Comparison of ENCODE assay signal across 8 mouse cellular contexts in the genomic region with DNA sequence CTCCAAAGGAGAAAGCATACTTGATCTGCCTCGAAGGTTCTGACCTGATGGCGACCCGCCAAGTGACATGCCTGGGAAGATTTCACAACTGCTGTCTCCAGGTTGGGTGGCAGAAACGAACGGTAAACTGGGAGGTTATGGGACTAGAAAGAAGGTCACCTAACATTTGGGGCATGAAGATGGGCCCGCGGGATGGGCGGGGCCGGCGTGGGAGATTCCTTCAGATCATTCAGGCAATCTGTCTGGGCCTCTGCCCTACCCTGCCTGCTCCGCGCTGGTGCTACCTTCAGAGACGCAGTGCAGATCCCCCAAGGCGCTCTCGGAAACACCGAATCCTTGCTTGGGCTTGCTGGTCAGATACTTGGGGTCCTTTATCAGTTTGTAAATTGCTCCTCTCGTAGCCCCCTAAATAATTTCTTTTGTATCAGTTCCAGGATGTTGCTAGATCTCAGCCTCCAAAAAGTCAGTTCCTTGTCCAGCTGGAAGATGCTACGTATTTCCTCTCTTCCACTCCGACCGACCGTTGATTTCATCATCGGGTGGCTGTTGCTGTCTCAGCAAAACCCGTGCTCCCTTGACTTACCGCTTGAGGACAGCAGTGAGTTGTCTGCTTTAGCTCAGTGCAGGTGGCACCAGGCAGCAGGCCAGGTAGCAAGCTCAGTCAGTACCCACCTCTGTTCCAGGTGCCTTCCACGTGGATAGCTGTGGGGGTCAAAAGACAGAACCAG. TPM values are rescaled to one million over a fixed set of nuclear protein-coding genes. Genes with fewer than 3 reads are reported as not detected.
DNase-seq lines count a peak whose midpoint lies in the region; ATAC-seq and TF ChIP-seq lines count a peak whose summit lies in the region.

No protein-coding gene starts in this region.

- no peak for ATAC-seq in embryonic facial prominence, embryonic 15.5 days (ENCODE audit: insufficient number of reproducible peaks, low FRiP score, low TSS enrichment, low read depth)
- no peak for ATAC-seq in hindbrain, embryonic 12.5 days (ENCODE audit: low FRiP score)
- ATAC-seq in lung, postnatal 0 days: peak; percentile 54

- DNase-seq in CD4-positive, CD25-positive, alpha-beta regulatory T cell, adult 2 months (ENCODE audit: low read depth, low spot score): peak; percentile 88
- DNase-seq in adrenal gland, postnatal 25 days: peak; percentile 13
- peak; percentile 17 to 55 for DNase-seq in layer of hippocampus, postnatal 14 days (ENCODE audit: low spot score in 2 of 2)
- peak; percentile 76 for DNase-seq in lung, postnatal 0 days (ENCODE audit: low spot score)
- DNase-seq in retina, adult 2 months (ENCODE audit: low read depth, low spot score): peak; percentile 6
- peak; percentile 79 for DNase-seq in thymus, postnatal 4 days

- peak; percentile 77 for TF ChIP-seq CTCF in lung, postnatal 0 days (IDR thresholded peaks at IDR 0.05)

- H3K4me1 ChIP-seq in embryonic facial prominence, embryonic 15.5 days: peaks cover 6% of the 10 kb centered on the region; the same call in 1 of the 2 replicates
- peaks cover 5% of the 10 kb centered on the region; the same call in 1 of the 2 replicates for H3K4me1 ChIP-seq in hindbrain, embryonic 12.5 days
- peaks cover 4% of the 10 kb centered on the region; the same call in 1 of the 2 replicates for H3K4me1 ChIP-seq in lung, postnatal 0 days (ENCODE audit: insufficient read depth, low read depth, low read length)

- peak overlapping the region; percentile 45 for H3K4me2 ChIP-seq in embryonic facial prominence, embryonic 15.5 days (replicated peaks)
- peak overlapping the region; percentile 46 for H3K4me2 ChIP-seq in hindbrain, embryonic 12.5 days (replicated peaks)
- peak overlapping the region; percentile 50 for H3K4me2 ChIP-seq in lung, postnatal 0 days (replicated peaks; ENCODE audit: low read depth, low read length)

- no peaks in the 10 kb centered on the region for H3K36me3 ChIP-seq in embryonic facial prominence, embryonic 15.5 days
- H3K36me3 ChIP-seq in hindbrain, embryonic 12.5 days: no peaks in the 10 kb centered on the region
- H3K36me3 ChIP-seq in lung, postnatal 0 days (ENCODE audit: insufficient read depth, low read length): no peaks in the 10 kb centered on the region

- WGBS in embryonic facial prominence, embryonic 15.5 days: 7% methylated on average over 25 of the region's 25 CpGs
- WGBS in hindbrain, embryonic 12.5 days: 12% methylated on average over 25 of the region's 25 CpGs
- WGBS in lung, postnatal 0 days: 5% methylated on average over 25 of the region's 25 CpGs

- no peak for TF ChIP-seq EP300 in lung, postnatal 0 days (IDR thresholded peaks at IDR 0.05)

- H3K9ac ChIP-seq in embryonic facial prominence, embryonic 15.5 days: no peak overlapping the region
- H3K9ac ChIP-seq in hindbrain, embryonic 12.5 days: no peak overlapping the region; the same call in 1 of the 2 replicates
- H3K9ac ChIP-seq in lung, postnatal 0 days (replicated peaks; ENCODE audit: low read depth): no peak overlapping the region

- no peaks in the 10 kb centered on the region for H3K27me3 ChIP-seq in embryonic facial prominence, embryonic 15.5 days
- H3K27me3 ChIP-seq in hindbrain, embryonic 12.5 days: 0 out of 2 replicates have a peak, but pooled peaks cover 3% of the 10 kb centered on the region
- H3K27me3 ChIP-seq in lung, postnatal 0 days (replicated peaks; ENCODE audit: insufficient read depth, low read length): no peaks in the 10 kb centered on the region

- no peak overlapping the region for H3K27ac ChIP-seq in embryonic facial prominence, embryonic 15.5 days (replicated peaks)
- no peak overlapping the region for H3K27ac ChIP-seq in hindbrain, embryonic 12.5 days
- H3K27ac ChIP-seq in lung, postnatal 0 days (ENCODE audit: low read length): no peak overlapping the region

- no peaks in the 10 kb centered on the region for H3K9me3 ChIP-seq in embryonic facial prominence, embryonic 15.5 days (replicated peaks)
- H3K9me3 ChIP-seq in hindbrain, embryonic 12.5 days (replicated peaks): no peaks in the 10 kb centered on the region
- no peaks in the 10 kb centered on the region for H3K9me3 ChIP-seq in lung, postnatal 0 days (ENCODE audit: low read length)

- H3K4me3 ChIP-seq in embryonic facial prominence, embryonic 15.5 days (replicated peaks): peak overlapping the region; percentile 21
- H3K4me3 ChIP-seq in hindbrain, embryonic 12.5 days: peak overlapping the region; percentile 24
- H3K4me3 ChIP-seq in lung, postnatal 0 days (ENCODE audit: low read depth, low read length): peak overlapping the region; percentile 18

RNA-seq across cellular contexts. Expression of a gene that starts 12.6 kb away (rescaled TPM):
- total RNA-seq in adrenal gland, postnatal 25 days (2021): not detected in 2 replicates
- not detected in 2 replicates for polyA plus RNA-seq in embryonic facial prominence, embryonic 15.5 days (2015; fragmentation: Nextera tagmentation; extraction: Ambion mirVana)
- not detected in 2 replicates for polyA plus RNA-seq in hindbrain, embryonic 12.5 days (2016; fragmentation: Nextera tagmentation; extraction: Ambion mirVana)
- not detected for total RNA-seq in layer of hippocampus, postnatal 14 days (2021)
- not detected in 2 replicates for polyA plus RNA-seq in lung, postnatal 0 days (2015; fragmentation: Nextera tagmentation; extraction: Ambion mirVana)

RNA-seq across cellular contexts. Expression of a gene that starts 26.1 kb away (rescaled TPM):
- 4.7 and 8.0 TPM in 2 replicates for total RNA-seq in adrenal gland, postnatal 25 days (2021)
- polyA plus RNA-seq in embryonic facial prominence, embryonic 15.5 days (2015; fragmentation: Nextera tagmentation; extraction: Ambion mirVana): 19.3 and 21.0 TPM in 2 replicates
- 6.9 and 12.0 TPM in 2 replicates for polyA plus RNA-seq in hindbrain, embryonic 12.5 days (2016; fragmentation: Nextera tagmentation; extraction: Ambion mirVana)
- total RNA-seq in layer of hippocampus, postnatal 14 days (2021): 1 to 10 TPM; 3.4 to 5.2 TPM
- polyA plus RNA-seq in lung, postnatal 0 days (2015; fragmentation: Nextera tagmentation; extraction: Ambion mirVana): 36.0 and 39.8 TPM in 2 replicates

RNA-seq across cellular contexts. Expression of a gene that starts 46.0 kb away (rescaled TPM):
- 58.6 and 61.7 TPM in 2 replicates for total RNA-seq in adrenal gland, postnatal 25 days (2021)
- polyA plus RNA-seq in embryonic facial prominence, embryonic 15.5 days (2015; fragmentation: Nextera tagmentation; extraction: Ambion mirVana): 69.0 and 69.7 TPM in 2 replicates
- 69.7 and 70.1 TPM in 2 replicates for polyA plus RNA-seq in hindbrain, embryonic 12.5 days (2016; fragmentation: Nextera tagmentation; extraction: Ambion mirVana)
- 10 to 100 TPM; 25.0 to 28.5 TPM for total RNA-seq in layer of hippocampus, postnatal 14 days (2021)
- 39.9 and 41.6 TPM in 2 replicates for polyA plus RNA-seq in lung, postnatal 0 days (2015; fragmentation: Nextera tagmentation; extraction: Ambion mirVana)

RNA-seq across cellular contexts. Expression of a gene that starts 46.2 kb away (rescaled TPM):
- 15.4 and 17.6 TPM in 2 replicates for total RNA-seq in adrenal gland, postnatal 25 days (2021)
- 57.3 and 58.4 TPM in 2 replicates for polyA plus RNA-seq in embryonic facial prominence, embryonic 15.5 days (2015; fragmentation: Nextera tagmentation; extraction: Ambion mirVana)
- 61.4 and 62.9 TPM in 2 replicates for polyA plus RNA-seq in hindbrain, embryonic 12.5 days (2016; fragmentation: Nextera tagmentation; extraction: Ambion mirVana)
- total RNA-seq in layer of hippocampus, postnatal 14 days (2021): 10 to 100 TPM; 19.7 to 19.9 TPM
- polyA plus RNA-seq in lung, postnatal 0 days (2015; fragmentation: Nextera tagmentation; extraction: Ambion mirVana): 30.6 and 31.4 TPM in 2 replicates

RNA-seq across cellular contexts. Expression of a gene that starts 49.8 kb away (rescaled TPM):
- not detected in 2 replicates for total RNA-seq in adrenal gland, postnatal 25 days (2021)
- 0.75 and 1.3 TPM in 2 replicates for polyA plus RNA-seq in embryonic facial prominence, embryonic 15.5 days (2015; fragmentation: Nextera tagmentation; extraction: Ambion mirVana)
- not detected in 2 replicates for polyA plus RNA-seq in hindbrain, embryonic 12.5 days (2016; fragmentation: Nextera tagmentation; extraction: Ambion mirVana)
- total RNA-seq in layer of hippocampus, postnatal 14 days (2021): not detected
- polyA plus RNA-seq in lung, postnatal 0 days (2015; fragmentation: Nextera tagmentation; extraction: Ambion mirVana): not detected in 2 replicates

Comparison
In these comparisons a context has a peak if more than half of its experiments do, and no peak if none do; other contexts are left out.
1. DNase-seq: peak in every context shown above with its lines; median percentile 88 in CD4-positive, CD25-positive, alpha-beta regulatory T cell, adult 2 months; 79 in thymus, postnatal 4 days; 76 in lung, postnatal 0 days; 36 in layer of hippocampus, postnatal 14 days; 13 in adrenal gland, postnatal 25 days; 6 in retina, adult 2 months.